Comparison of ENCODE assay signal across 13 mouse cellular contexts in genomic region chr1:169254250-169254937, GRCm38 (mm10).
DNase-seq lines count a peak whose midpoint lies in the region; ATAC-seq and TF ChIP-seq lines count a peak whose summit lies in the region.
"Had no signal": no experiment of that assay in that cellular context is flagged by ENCODE, and none has a peak within 500 bp of the region (broad histone marks: within the 10 kb centered on the region; RNA-seq: fewer than 3 reads in every experiment).

No protein-coding gene starts in this region.

- DNase-seq in frontal cortex, postnatal 10 days (ENCODE audit: low spot score in 2 of 2) = no peak
- DNase-seq in kidney, adult 2 months = no peak
- peak; percentile 19 for DNase-seq in 3T3-L1 (ENCODE audit: low read depth, low spot score)
- peak; percentile 20 for DNase-seq in embryonic facial prominence, embryonic 10.5 days (ENCODE audit: low spot score)
- DNase-seq in spleen, postnatal 4 days (ENCODE audit: low spot score in 2 of 2) = no peak
- no peak for DNase-seq in left cerebral cortex, postnatal 10 days (ENCODE audit: extremely low spot score in 1 of 2, low spot score in 2 of 2)
- DNase-seq: adrenal gland, postnatal 10 days; thymus, postnatal 14 days had no signal

- no peak overlapping the region for H3K9ac ChIP-seq in kidney, embryonic 15.5 days
- H3K9ac ChIP-seq: embryonic facial prominence, embryonic 13.5 days had no signal

- H3K36me3 ChIP-seq in kidney, embryonic 15.5 days = no peaks in the 10 kb centered on the region
- no peaks in the 10 kb centered on the region for H3K36me3 ChIP-seq in kidney, adult 2 months (ENCODE audit: control insufficient read depth, insufficient read depth, low read length)
- no peaks in the 10 kb centered on the region for H3K36me3 ChIP-seq in embryonic facial prominence, embryonic 10.5 days (replicated peaks)
- H3K36me3 ChIP-seq: embryonic facial prominence, embryonic 13.5 days had no signal

- no peak for TF ChIP-seq POLR2A in kidney, adult 2 months (IDR thresholded peaks at IDR 0.05; ENCODE audit: low read depth, low read length)

- no peaks in the 10 kb centered on the region for H3K9me3 ChIP-seq in kidney, embryonic 15.5 days (replicated peaks)
- H3K9me3 ChIP-seq in embryonic facial prominence, embryonic 10.5 days = no peaks in the 10 kb centered on the region
- H3K9me3 ChIP-seq: embryonic facial prominence, embryonic 13.5 days had no signal

- H3K27me3 ChIP-seq in kidney, embryonic 15.5 days = no peaks in the 10 kb centered on the region
- H3K27me3 ChIP-seq in kidney, adult 2 months (replicated peaks; ENCODE audit: control insufficient read depth, insufficient read depth, low read length) = no peaks in the 10 kb centered on the region
- no peaks in the 10 kb centered on the region for H3K27me3 ChIP-seq in embryonic facial prominence, embryonic 10.5 days (replicated peaks; ENCODE audit: low read depth, poor library complexity, severe bottlenecking)
- H3K27me3 ChIP-seq: embryonic facial prominence, embryonic 13.5 days had no signal

- 0 out of 2 replicates have a peak, but pooled peaks have one; percentile 57 for ATAC-seq in frontal cortex, adult (ENCODE audit: low TSS enrichment)
- no peak for ATAC-seq in kidney, embryonic 15.5 days (replicated peaks; ENCODE audit: low FRiP score)
- ATAC-seq: CD4-positive, CD25-positive, alpha-beta regulatory T cell, adult 4 months had no signal

- H3K4me3 ChIP-seq in kidney, embryonic 15.5 days (replicated peaks) = no peak overlapping the region
- H3K4me3 ChIP-seq in kidney, adult 2 months (ENCODE audit: insufficient read depth, low read depth, low read length) = no peak overlapping the region
- H3K4me3 ChIP-seq in embryonic facial prominence, embryonic 10.5 days = no peak overlapping the region
- H3K4me3 ChIP-seq: embryonic facial prominence, embryonic 13.5 days had no signal

- intact Hi-C loops in left cerebral cortex, postnatal 10 days (cut with DNase I) = no loop called here

- WGBS in kidney, embryonic 15.5 days = 25% methylated on average over 7 of the region's 7 CpGs
- WGBS in kidney, adult 2 months = 51% methylated on average over 7 of the region's 7 CpGs
- WGBS in embryonic facial prominence, embryonic 10.5 days = 49% methylated on average over 7 of the region's 7 CpGs

- H3K4me1 ChIP-seq in kidney, embryonic 15.5 days = peaks cover 4% of the 10 kb centered on the region; the same call in 1 of the 2 replicates
- H3K4me1 ChIP-seq in kidney, adult 2 months (ENCODE audit: control insufficient read depth, insufficient read depth, low read length) = no peaks in the 10 kb centered on the region
- peaks cover 13% of the 10 kb centered on the region for H3K4me1 ChIP-seq in embryonic facial prominence, embryonic 10.5 days

- no peak overlapping the region for H3K4me2 ChIP-seq in kidney, embryonic 15.5 days
- H3K4me2 ChIP-seq: embryonic facial prominence, embryonic 13.5 days had no signal

- TF ChIP-seq CTCF in kidney, adult 2 months (conservative IDR thresholded peaks at IDR 0.05; ENCODE audit: insufficient read depth, insufficient read length, low read depth, low read length) = no peak; the same call in 1 of the 2 replicates

- peak overlapping the region; percentile 67 for H3K27ac ChIP-seq in kidney, embryonic 15.5 days
- H3K27ac ChIP-seq in kidney, adult 2 months (ENCODE audit: insufficient read depth, low read depth, low read length) = no peak overlapping the region
- H3K27ac ChIP-seq in embryonic facial prominence, embryonic 10.5 days (replicated peaks) = peak overlapping the region; percentile 57
- H3K27ac ChIP-seq: embryonic facial prominence, embryonic 13.5 days; macrophage had no signal

Comparison
In these comparisons a context has a peak if more than half of its experiments do, and no peak if none do; other contexts are left out.
1. DNase-seq: peak in 3T3-L1 (single experiment) and embryonic facial prominence, embryonic 10.5 days (single experiment); none in frontal cortex, postnatal 10 days (0 of 2), kidney, adult 2 months (single experiment), spleen, postnatal 4 days (0 of 2) and left cerebral cortex, postnatal 10 days (0 of 2).